Mouse (Mus musculus) G1E-ER4 (cell line): Measurements from ENCODE around the gene Gcnt3. TPM values are rescaled to one million over a fixed set of nuclear protein-coding genes. Genes with fewer than 3 reads are reported as not detected.

Experiments used
- GATA1 ChIP-seq: IDR thresholded peaks from one replicate; pipeline ENCODE4 v1.8.0; 2012; ENCODE audit warnings: low read length, inconsistent platforms
- polyA plus RNA-seq: library from polyadenylated mRNA; stranded (reverse); fragments of >175 nt; gene quantifications from 2 replicates; pipeline ENCODE4 v1.2.3, GENCODE M21; 2012

The Gcnt3 gene
- polyA plus RNA-seq, 1 experiment: not detected

DNA sequence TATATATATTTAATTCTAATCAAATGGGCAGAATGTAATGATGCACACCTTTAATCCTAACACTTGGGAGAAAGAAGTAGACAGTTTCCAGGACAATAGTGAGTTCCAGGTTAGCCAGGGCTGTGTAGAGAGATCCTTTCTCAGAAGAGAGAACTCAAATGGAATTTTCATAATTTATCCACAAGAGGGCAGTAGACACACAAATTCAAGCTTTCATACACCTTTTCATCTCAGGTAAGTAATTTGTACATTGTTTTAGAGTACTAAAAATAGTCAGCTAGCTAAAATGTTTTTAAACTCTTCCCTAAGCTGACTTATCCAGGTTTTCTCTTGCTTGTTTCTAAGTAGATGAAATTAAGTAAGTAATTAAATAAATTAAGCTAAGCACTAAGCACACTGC is 19.0 kb downstream of the Gcnt3 start:
- TF ChIP-seq GATA1: no peak

DNA sequence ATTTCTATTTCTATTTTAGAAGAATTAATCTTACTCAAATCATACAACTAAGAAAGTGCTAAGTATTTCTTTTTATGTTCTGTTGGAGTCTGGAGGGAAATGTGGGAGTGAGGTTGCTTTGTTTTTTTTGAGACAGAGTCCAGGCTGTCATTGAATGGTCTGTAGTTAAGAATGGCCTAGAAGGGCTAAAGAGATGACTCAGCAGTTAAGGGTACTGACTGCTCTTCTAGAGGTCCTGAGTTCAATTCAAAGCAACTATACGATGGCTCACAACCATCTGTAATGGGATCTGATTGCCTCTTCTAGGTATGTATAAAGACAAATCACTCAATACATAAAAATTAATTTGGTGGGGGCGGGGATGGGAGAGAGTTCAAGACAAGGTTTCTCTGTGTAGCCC is 22.3 kb downstream of the Gcnt3 start:
- TF ChIP-seq GATA1: no peak

DNA sequence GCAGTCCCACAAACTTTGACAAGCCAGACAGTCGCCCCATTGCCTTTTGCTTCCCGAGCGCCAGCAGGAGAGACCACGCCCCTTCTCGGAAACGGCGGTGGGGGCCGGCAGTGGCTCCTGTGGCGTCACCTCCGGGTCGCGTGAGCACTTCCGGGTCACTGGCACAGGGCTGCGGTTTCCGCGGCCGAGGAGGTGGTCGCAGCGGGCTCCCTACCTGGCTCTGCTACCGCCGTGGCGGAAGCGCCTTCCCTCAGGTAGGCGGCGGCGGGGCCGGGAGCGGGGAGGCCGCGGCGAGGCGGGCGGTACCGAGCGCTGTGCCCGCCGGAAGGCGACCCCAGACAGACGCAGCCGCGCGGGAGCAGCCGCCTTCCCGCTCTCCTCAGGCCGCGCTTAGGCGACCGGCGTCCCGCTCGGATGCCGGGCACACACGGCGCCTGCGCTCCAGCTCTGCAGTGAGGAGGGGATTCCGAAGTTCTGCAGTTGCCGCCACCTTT is 25.4 kb downstream of the Gcnt3 start, which contains the start of gene Gtf2a2:
Gtf2a2 (plus strand) TSS at position 143 of the 494 bp plus-strand sequence.
- no peak for TF ChIP-seq GATA1

DNA sequence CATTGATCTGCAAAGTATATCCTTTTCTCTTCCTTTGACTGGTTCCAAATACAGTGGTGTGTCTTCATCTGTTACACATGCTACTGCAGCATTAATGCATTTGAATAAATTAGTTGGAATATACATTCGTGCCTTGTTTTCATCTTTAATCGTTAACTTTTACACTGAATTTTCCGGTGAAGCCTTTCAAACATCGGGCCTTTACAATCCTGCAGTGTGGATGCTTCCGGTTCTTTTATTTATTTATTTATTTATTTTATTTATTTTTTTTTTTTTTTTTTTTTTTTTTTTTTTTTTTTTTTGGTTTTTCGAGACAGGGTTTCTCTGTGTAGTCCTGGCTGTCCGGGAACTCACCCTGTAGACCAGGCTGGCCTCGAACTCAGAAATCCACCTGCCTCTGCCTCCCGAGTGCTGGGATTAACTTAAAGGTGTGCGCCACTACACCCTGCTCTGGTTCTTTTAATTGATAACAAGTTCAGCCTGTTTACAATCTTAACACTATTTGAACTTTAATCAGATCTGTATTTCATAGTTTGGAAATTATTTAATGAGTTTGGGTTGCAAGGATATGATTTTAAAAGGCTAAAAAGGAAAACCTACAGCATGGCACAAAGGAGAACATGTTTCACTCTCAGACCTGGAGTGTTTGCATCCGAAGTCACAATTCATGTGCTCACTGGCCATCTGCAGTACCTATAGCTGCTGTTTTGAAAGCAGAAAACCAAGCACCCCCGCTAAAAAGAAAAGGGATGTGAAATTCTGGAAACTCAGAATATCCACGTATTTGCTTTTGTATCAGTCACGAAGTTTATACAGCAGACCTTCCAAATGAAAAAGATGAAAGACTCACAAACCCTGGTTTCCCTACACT is 26.1 kb downstream of the Gcnt3 start:
- TF ChIP-seq GATA1: no peak

DNA sequence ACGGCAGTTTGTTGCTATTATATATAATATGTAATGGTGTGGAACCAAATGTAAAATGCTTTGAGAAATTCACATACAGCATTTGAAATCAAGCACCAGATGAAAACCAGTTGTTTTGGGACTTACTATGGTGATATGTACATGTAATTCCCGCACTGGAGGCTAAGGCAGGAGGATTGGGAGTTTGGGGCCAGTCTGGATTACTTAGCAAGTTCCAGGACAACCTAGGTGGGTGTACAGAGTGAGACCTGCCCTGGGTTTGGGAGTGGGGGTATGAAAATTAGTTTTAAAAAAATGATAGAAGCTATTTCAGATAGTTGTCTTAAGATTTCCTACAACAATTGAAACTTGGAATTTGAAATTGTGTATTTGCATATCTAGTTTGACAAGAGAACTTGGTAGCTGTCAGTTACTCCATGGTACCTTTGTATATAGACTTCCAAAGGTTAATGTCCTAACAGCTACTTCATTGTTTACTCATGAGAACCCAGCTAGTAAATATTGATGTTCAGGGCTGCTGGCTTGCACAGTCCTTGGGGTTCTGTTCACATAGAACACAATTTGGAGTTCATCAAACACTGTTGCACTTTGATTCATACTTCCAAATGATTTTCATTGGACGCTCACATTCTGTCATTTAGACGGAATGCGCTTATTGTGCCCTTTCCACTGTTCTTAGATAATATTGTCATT is 27.0 kb downstream of the Gcnt3 start:
- TF ChIP-seq GATA1: no peak

DNA sequence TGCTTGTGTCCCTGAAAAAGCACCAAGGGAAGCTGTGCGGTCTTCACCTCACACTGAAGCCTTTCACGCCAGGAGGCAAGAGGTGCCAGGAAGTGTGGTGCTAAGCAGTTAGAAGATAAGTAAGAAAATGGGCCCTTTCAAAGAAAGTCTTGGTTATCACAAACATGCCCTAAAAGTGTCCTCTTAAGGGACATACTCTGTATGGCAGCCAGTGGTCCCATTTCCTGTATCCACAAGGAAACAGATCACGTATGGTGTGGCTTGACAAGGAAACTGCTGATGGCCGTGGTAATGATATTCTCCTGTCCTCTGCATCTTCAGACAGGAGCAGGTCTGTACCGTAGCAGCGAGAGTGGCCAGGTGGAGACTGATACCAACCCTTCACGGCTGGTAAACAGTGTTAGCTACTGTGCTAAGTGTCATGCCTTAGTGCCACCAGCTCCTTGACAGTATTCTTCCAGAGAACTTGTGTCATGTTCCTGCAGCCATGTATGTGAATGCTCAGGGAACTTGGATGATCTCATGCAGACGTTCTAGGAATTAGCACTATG is 28.1 kb downstream of the Gcnt3 start:
- TF ChIP-seq GATA1: no peak

DNA sequence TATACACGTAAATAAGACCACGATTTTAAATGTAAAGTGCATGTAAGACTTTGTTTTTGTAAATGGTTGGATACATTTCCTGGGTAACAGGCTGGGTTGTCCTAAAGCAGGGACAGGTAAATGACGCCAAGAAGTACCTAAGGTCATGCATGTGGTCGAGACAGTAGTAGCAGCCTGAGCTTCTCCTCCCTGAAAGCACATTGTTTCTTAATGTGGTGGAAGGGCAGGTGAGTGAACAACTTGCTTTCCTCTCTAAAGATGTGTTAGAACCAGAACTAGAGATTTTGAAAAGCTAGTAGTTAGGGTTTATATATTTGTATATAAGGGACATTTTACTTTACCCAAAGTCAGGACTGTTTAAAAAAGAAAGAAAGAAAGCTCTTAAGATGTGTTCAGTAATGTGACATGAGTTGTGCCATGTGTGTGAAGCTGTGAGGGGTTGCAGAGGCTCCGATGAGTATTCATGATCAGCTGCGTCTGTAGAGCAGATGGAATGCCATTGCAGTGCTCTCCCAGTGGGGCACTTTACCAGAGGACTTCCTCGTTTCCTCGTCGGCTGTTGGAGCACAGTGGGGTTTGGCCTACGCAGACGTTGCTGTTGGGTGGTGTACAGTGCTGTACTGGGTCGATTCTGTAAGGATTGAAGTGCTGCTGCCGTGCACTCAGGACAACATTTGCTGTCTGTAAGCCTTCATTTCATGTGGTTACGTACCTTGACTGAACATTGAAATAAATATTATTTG is 30.2 kb downstream of the Gcnt3 start:
- no peak for TF ChIP-seq GATA1

DNA sequence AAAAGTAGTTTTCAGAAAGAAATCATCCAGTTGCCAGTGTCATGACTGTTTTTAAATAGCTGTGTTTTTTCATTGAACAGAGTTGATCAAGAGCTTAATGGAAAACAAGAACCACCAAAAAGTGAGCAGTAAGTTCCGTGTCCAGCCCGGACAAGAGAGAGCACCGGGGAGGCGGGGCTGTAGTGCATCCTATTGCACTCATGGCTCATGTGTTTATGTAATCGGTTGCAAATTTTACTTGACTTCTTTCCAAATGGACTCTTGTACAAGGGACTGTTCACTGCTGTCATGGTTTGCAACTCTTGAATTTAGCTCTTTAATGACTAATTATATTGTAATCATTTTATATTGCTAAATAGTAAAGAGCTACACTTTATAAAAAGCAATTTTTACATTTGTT is 30.9 kb downstream of the Gcnt3 start:
- no peak for TF ChIP-seq GATA1

DNA sequence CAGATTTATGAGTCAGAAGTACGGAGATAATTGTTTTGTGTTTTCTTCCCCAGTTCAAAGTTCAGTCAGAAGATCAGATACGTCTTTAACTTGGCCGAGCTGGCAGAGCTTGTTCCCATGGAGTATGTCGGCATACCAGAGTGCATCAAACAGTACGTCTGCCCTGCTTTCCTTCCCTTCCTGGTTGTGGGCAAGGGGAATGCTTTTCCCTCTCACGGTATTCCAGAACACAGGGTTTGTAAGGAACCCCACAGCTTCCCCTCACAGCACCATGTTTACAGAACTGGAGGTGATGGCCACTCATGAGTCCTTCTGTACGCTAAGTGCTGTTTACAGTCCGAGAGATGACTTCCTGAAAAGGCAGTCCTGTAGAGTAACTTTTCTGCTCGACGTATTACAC is 34.4 kb downstream of the Gcnt3 start:
- TF ChIP-seq GATA1: no peak

DNA sequence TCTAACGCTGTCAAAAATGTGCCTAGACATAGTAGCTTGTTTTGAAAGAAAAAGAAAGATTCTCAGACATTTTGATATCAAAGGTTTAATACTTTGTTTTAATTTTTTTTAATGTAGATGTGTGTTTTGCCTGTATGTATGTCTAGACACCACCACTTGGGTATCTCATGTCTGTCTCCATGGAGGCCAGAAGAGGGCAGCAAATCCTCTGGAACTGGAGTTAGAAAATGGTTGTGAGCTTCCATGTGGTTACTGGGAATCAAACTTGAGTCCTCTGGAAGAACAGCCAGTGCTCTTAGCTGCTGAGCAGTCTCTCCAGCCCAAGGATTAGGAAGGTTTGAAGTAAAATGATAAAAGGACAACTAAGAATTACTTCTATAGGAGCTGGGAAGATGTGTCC is 38.6 kb downstream of the Gcnt3 start:
- no peak for TF ChIP-seq GATA1

DNA sequence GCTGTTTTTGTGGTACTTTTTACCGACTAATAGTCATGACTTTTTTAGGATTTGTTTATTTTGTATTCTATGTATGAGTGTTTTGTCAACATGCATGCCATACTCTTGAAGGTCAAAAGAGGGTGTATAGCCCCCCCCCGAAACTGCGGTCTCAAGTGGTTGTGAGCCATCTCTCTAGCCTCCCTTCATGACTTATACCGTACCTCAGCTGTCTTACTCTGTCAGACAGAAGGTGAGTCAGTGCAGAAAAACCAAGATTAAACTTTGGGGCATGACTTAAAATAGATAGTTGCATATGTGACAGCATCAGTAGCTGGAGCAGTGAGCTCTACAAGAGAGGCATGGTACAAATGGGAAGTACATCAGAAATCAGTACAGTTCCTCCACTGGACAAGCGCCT is 43.3 kb downstream of the Gcnt3 start:
- no peak for TF ChIP-seq GATA1

DNA sequence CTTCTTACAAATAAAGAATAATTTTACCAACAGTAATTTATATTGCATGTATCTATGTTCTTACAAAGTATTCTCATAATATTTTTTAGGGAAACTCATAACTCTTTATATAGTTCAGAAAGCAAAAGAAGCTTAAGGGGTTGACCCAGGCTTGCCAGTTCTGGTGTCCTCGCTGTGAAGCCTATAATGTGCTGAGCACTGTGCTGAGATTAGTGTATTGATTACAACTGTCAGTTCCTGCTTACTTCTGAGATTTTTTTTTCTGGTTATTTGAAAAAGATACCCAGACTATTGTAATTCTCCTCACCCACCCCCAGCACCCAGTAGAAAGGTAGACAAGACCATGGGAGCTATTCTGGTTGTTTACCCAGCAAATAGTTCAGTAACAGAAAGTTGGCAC is 44.4 kb downstream of the Gcnt3 start:
- no peak for TF ChIP-seq GATA1

DNA sequence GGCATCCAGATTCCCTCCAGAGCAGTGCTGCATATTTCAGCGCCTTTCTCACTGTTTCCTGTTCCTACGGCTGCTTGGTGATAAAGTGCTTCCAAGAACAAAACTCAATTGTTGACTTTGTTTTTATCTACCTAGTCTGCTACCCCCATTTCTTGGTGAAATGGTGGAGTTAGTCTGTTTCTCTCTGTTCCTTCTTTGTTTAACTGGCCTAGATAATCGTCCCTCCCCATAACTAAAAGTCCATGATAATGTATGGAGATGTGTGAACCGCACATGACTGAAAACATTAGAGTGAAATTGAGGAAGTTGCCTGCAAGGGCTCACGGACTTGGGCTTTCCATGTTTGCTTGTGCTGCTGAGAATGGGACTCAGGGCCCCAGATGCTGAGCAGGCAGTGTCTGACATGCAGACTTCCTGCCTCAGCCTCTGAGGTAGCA is 45.0 kb downstream of the Gcnt3 start:
- no peak for TF ChIP-seq GATA1

DNA sequence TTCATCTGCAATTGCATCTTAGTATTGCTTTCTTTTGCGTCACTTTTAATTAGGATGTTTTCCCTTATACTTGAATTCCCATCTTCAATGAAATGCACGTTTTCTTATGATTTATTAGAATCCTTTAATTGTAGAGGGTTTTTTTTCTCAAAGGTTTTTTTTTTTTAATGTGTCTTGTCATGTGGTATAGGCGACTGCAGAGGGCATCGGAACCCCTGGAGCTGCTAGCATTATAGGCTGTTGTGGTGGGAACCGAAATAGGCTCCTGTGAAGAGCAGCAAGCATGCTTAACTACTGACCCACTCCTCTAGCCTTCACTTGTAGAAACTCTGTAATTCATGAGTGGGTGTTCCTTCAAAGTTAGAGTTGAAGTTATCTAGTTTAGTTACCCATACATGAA is 47.5 kb downstream of the Gcnt3 start:
- no peak for TF ChIP-seq GATA1

DNA sequence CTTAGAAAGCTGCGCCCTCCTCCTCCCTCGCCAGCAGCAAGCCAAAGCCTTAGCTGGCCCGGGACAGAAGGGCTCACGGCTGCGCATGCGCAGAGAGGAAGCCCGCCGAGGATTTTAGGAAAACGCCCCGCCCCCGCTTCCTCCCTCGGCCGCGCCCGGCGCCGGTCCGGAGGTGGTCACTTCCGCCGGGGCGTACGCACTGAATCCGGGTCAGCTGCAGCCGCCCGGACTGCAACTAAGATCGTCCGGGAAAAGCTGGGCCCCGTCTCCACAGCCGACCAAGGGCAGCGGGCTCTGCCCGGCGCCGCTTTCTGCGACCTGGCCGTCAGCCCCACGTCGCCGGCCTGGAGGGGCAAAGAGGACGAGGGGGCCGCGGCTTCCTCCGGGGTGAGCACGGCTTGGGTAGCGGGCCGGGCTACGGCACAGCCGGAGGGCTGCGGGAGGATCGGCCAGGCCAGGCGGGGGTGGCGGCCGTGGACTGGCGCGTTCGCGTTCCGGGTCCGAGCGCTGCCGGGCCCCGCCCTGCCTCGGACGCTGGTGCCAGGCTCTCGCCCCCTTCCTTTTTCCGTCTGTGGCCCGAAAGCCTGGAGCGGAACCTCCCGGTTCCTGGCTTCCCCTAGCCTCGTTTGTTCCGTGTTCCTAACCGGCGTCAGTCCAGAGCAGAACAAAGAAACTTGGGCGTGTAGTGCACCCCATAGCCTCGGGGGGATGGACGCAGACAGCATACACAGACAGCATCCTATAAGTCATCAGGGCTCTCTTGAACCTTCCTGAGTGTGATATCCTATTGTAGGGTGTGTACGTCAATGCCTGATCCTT is 48.4 kb downstream of the Gcnt3 start, which contains the start of gene Bnip2:
Bnip2 (plus strand) TSS at position 164 of the 819 bp plus-strand sequence.
- TF ChIP-seq GATA1: no peak
